Mouse (Mus musculus) retina, postnatal 7 days (tissue): ENCODE measurements around the gene Map4k1.

ENCODE experiments used
- DNase-seq: peaks from one replicate; pipeline ENCODE4 v3.0.0-alpha.2; 2012; ENCODE audit warnings: low read depth, low spot score

Map4k1 gene

DNA sequence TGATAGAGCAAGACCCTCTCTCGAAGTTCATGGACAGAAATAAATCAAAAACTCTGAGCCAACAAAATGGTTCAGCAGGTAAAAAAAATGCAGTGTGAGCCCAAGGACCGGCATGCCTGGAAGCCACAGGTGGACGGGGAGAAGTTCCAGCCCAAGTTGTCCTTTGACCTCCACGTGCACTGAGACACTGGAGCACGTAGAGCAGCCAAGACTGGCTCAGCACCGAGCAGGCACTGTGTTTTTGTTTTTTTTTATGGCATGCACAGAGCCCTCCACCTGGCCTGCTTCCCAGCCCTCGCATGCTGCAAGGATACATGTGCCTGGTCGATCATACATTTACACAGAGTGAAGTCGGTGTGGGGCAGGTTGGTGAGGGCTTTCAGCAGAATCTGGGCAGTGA is 4.3 kb upstream of the Map4k1 start:
- DNase-seq = no peak

DNA sequence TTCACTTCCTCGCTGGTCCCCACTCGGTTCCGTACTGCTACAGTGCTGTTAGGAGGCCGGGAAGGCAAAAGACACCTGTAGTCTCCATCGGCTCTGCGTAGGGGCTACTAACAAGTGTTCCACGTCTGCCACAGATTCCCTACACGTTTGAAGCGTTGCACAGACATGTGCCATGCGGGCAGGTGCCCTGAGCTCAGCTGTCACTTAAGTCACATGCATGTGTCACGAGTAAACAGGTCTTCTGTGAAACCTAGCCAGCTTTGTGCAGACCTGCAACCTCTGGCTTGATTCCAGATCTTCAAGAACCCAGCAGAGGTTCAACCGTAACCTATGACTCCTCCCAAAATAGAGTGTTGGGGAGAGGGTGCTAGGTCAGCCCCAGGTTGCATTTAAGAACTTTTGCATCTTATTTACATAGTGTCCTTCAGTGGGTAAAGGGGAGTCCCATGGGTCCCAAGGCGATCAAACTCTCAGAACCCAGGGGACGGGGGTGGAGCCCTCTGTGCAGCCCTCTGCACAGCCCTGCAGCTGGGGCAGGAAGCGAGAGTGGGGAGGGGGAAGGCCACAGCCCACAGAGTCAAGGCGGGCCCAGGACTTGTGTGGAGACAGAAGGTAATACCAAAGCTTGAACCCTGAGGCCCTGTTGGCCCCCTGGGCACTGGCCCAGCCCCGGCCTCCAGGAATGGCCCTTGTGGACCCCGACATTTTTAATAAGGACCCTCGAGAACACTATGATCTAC is 594 bp downstream of the Map4k1 start:
- no peak for DNase-seq

DNA sequence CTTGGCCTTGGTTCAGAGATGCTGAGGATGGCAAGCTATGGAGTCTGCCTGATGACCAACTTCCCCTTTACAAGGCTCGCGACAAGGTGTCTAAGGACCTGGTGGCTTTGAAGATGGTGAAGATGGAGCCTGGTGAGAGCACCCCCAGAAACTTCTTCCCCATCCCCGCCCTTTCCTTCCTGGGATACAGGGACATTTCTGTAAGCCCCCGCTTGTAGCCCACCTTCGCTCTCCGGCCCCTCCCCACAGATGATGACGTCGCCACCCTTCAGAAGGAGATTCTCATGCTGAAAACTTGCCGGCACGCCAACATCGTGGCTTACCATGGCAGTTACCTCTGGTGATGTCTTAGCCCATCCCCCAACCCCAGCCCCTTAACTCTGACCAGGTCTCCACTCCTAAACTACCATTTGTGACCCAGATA is 1.3 kb downstream of the Map4k1 start:
- no peak for DNase-seq

DNA sequence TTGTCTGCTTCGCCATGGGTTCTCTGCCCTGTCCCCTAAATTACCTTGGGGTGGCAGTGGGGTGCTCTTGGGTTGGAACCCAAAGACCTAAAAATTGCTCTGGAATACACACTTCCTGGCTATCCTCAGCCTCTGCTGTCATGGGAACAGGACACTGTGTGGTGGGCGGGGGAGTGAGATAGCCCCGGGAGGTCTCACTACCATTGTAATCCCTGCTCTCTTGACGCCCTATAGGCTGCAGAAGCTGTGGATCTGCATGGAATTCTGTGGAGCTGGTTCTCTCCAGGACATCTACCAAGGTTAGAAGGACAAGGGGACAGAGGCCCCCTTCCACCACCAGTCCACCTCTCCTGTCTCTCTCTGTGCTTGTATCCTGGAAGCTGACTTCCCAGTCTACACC is 2.0 kb downstream of the Map4k1 start:
- no peak for DNase-seq

- no peak for DNase-seq
These were observed 2.6 kb downstream of the Map4k1 start for GRCm38 (mm10) chr7:28984452-28984851.

GRCm38 (mm10) chr7:28985207-28985606 is 3.4 kb downstream of the Map4k1 start:
- DNase-seq = no peak

DNA sequence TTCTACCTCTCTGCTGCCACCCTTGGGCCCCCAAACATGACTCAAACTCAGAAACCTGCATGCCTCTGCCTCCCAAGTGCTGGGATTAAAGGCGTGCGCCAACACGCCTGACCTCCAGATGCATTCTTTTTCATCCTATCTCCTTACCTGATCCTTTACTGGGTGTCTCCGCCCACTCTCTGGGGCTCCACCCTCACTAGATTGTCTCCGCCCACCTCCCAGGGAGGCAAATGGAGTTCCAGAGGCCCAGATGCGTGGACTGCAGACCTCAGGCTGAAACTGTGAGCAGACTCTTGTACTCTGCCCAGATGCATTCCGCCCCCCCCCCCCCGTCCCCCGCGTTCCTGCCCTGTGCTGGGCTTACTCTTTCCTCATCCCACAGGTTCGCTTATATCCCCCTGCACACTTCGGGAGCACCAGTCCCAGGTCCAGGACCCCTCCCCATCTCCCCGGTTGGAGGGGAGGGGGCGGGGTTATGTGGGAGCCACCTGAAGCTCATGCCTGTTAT is 9.0 kb downstream of the Map4k1 start:
- DNase-seq = no peak

DNA sequence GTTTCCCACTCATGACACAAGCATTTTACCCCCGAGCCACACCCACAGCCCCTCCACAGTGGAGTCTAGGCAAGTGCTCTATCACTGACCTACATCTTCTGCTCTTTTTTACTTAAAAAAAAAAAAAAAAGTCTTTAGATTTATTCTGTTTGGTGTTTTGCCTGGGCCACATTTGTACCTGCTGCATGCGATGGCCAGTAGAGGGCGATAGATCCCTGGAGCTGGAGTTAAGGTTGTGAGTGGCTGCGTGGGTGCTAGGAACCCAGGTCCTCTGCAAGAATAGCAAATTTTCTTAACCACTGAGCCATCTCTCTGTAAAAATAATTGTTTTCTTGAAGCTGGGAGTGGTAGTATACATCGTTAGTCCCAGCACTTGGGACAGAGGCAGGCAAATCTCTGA is 9.8 kb downstream of the Map4k1 start:
- DNase-seq = no peak

DNA sequence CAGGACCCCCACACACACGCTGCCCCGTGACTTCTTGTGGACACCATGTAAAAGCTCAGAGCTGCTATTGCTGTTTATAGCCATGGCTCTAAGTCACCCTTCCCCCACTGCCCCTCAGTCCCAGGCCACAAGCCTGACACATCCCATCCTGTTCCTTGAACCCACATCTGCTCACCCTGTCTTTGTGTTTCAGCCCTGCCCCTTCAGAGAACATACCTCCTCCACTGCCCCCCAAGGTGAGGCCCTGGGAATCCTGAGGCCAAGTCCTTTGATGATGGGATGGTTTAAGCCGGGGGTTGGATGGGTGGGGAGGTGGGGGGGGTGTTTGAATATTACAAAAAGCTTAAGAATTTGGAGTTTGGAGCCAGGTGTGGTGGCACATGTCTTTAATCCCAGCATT is 11.1 kb downstream of the Map4k1 start:
- DNase-seq = no peak

DNA sequence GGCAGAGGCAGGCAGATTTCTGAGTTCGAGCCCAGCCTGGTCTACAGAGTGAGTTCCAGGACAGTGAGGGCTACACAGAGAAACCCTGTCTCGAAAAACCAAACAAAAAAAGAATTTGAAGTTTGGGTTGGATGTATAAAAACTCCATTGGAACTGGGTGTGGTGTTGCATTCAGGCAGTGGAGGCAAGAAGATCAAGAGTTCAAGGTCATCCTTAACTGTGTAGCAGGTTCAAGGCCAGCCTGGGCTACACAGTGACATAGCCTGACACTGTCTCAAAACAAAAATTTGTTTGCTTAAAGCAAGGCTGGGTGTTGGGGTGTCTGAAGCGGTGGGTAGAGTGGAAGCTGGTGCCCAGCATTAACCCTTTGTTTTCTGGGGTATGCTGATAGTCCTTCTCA is 11.6 kb downstream of the Map4k1 start:
- no peak for DNase-seq

GRCm38 (mm10) chr7:29000651-29001605 is 19.1 kb downstream of the Map4k1 start:
- no peak for DNase-seq

DNA sequence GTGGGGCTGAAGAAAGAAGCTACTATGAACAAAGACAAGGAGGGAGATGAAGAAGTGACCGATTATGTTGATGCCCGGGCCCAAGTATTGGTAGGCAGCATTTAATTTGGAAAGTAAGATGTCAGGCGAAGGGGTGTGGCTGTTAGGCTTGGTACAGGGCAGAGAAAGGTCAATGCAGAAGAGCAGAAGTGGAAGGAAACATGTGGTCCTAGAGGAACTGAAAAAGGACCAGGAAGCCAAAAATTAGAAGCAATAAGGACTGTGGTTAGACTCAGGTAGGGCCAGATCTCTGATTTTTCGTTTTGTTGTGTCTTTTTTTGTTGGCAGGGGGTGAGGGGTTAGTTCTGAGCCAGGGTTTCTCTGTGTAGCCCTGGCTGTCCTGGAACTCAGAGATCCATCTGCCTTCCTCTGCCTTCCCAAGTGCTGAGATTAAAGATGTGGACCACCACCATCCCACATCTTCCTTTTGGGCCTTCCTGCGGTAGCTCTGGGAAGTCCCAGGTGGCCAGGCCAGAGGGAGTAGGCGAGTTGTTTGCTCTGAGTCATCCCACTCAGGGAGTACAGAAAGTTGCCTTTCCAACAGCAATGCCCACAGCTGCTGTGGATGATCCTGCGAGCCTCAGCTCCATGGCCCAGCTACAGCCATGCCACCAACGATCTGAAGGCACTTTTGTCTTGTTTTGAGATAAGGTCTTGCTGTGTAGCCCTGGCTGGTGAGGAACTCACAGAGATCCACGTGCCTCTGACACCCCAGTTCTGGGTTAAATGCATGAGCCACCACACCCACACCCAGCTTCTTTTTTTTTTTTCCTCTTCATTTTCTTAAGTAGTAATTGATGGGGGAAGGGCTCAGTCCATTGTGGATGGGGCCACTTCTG is 25.6 kb downstream of the Map4k1 start:
- no peak for DNase-seq

DNA sequence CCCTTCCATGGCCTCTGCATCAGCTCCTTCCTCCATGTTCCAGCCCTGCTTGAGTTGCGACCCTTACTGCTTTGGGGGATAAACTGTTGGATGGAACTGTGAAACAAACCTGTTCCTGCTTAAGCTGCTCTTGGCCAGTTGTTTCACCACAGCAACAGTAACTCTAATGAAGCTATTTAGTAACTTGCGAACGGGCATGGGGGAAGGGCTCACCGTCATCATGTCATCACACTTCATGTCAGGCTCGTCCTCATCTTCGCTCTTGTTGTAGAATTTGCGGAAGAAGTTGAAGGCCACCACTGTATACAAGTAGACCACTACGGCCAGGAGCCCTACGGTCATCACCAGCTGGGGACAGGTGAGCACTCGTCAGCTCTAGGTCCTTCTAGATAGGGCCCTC is 26.3 kb downstream of the Map4k1 start:
- no peak for DNase-seq

- DNase-seq = no peak
These were observed 26.9 kb downstream of the Map4k1 start for GRCm38 (mm10) chr7:29008714-29009113.

GRCm38 (mm10) chr7:29014984-29015383 is 33.1 kb downstream of the Map4k1 start:
- DNase-seq = no peak

DNA sequence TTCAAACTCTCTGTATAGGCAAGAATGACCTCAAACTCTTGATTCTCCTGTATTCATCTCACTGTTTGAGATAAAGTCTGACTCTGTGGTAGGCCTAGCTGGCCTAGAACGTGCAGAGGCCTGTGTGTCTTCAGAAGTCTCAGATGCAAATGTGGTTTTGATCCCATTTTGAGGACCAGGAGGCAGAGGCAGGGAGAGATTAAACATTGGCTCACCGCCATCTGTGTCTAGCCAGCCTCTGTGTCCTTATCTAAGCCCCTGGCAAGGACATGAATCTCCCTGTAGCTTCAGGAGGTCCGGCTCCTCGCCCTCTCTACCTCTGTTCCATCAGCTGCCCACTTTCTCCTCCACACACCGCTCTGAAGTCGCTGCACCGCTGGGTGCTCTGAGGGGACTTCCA is 34.6 kb downstream of the Map4k1 start:
- no peak for DNase-seq

DNA sequence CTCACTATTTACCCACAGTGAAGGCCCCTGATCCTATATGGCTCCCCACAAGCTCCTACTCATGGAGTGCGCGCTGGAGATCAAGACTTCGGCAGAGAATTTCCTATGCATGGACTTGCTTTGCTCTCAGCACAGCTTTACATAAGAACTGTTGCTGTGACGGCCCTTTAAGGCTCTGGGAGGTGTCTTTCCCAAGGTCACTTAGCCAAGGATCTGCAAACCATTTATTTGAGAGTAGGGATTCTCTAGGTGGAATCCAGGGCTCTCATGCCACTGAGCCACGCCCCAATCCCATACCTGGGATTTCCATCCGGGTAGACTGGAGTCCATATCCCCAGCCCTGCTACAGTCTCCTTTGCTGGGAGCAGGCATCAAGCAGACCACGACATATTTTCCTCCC is 35.4 kb downstream of the Map4k1 start:
- no peak for DNase-seq

DNA sequence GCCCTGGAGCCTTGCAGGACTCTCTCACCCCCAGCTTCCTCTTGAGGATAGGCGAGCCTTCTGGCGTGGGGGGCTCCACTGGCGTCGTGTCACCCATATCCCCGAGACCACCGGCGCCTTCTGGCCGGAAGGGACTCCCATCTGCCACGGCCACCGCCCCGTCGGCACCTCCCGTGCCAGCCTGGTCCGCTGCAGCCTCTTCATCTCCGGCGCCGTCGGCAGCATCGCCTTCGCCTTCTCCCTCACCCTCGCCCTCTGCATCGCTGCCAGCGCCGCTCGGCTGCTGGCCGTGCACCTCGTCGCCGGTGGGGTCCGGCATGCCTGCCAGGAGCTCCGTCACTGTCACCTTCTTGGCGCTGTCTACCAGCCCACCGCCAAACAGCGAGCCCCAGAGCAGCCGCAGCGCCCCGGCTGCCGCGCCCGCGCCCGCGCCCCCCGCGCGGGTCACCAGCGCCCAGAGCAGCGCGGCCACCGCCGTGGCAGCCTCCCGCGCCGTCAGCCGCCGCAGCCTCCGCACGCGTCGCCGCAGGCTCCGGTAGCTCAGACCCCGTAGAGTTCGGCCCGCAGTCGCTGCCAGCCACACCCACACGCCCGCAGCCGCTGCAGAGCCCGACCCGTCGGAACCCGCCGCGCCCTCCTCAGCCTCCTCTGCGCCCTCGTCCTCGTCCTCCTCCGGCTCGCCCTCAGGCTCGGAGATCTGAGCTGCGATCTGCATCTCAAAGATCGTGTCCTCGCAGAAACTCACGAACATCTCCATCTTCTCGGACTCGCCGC is 37.8 kb downstream of the Map4k1 start:
- DNase-seq = no peak

DNA sequence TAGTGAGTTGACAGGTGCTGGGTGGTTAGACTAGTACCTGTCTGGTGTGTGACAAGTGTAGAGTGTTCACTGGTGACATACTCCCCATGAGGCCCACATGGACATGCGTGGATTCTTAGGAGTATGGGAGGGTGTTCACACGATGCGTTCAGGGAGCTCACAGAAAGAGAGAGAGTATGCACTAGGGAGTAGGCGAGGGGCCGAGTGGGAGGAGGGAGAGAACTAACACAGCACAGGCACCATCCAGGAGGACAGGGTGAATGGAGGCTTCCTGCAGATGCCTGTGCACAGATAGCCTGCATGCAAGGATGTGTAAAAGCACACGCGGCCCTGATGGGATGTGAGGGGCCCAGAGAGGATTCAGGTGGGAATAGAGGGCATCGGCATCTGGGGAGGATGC is 40.6 kb downstream of the Map4k1 start:
- DNase-seq = no peak

DNA sequence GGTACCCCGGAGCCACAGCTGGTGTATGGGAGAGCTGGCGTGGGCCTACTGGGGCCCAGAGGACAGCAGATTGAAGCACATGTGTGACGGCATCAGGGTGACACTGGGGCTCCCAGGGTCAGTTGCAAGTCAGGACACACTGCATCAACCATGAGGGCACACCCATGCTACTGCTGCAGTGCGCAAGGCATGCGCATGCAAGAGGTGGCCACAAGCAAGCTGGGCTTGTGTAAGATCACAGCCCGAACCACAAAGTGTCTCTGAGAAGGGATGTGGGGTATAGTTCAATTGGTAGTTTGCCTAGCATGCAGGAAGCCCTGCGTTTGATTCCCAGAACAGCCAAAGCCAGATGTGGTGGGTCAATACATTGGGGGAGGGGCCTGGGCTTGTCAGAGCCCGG is 41.7 kb downstream of the Map4k1 start:
- no peak for DNase-seq

DNA sequence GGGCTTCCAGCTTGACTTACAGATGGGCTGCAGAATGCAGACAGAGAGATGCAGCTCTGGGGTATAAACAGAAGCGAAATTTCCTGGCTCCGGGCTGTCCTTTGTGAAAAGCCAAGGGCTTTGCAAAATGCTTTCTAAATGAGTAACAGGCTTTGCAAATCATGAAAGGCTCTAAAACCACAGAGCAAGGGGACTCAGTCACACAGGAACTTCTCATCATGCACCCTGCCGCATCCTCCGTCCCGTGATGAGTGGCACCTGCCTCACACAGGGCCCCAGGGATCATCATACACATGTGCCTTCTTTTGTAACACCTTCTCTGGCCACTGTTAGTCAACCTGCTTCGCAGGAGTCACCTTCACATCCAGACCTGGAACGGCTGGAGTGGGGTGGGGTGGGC is 43.7 kb downstream of the Map4k1 start:
- no peak for DNase-seq
